Mouse (Mus musculus) liver, adult 2 months (tissue): ENCODE measurements at regions not wholly inside any gene's neighbourhood (a gene's known extent, or its start where the extent isn't known, plus 50 kb on each side); places are given as distances from the start of the nearest gene placed in this dataset.

Source experiments
- DNase-seq: peaks from one replicate; pipeline ENCODE4 v3.0.0-alpha.2; 2011; ENCODE audit warnings: low read depth, low spot score; ENCODE audit errors: extremely low read depth
- H3K27ac ChIP-seq: fragments of 200-500 bp; replicated peaks from 2 replicates; pipeline ENCODE4 v1.5.1; 2012; ENCODE audit warnings: low read depth, mild to moderate bottlenecking, control low read depth, inconsistent platforms, low read length; ENCODE audit not compliant: insufficient read depth
- H3K27me3 ChIP-seq: fragments of 200-500 bp; 2 replicates; pipeline ENCODE4 v1.6.1; 2012; ENCODE audit warnings: mild to moderate bottlenecking, moderate library complexity, low read length, inconsistent platforms; ENCODE audit not compliant: control insufficient read depth, insufficient read depth
- H3K36me3 ChIP-seq: fragments of 200-500 bp; 2 replicates; pipeline ENCODE4 v1.6.1; 2012; ENCODE audit warnings: low read length, inconsistent platforms; ENCODE audit not compliant: control insufficient read depth, insufficient read depth
- H3K4me1 ChIP-seq: fragments of 200-500 bp; 2 replicates; pipeline ENCODE4 v1.6.1; 2011; ENCODE audit warnings: low read length; ENCODE audit not compliant: control insufficient read depth, insufficient read depth
- H3K4me3 ChIP-seq: fragments of 200-500 bp; 2 replicates; pipeline ENCODE4 v1.5.1; 2011; ENCODE audit warnings: low read depth, mild to moderate bottlenecking, control low read depth, low read length, moderate library complexity; ENCODE audit not compliant: insufficient read depth
- H3K79me2 ChIP-seq: fragments of 200-500 bp; 2 replicates; pipeline ENCODE4 v1.6.1; 2012; ENCODE audit warnings: inconsistent platforms, mild to moderate bottlenecking, low read length, moderate library complexity; ENCODE audit not compliant: control insufficient read depth, insufficient read depth
- H3K9ac ChIP-seq: fragments of 200-500 bp; 2 replicates; pipeline ENCODE4 v1.6.1; 2012; ENCODE audit warnings: low read depth, mild to moderate bottlenecking, control low read depth, inconsistent platforms, low read length
- CTCF ChIP-seq: fragments of 200-500 bp; IDR thresholded peaks from 2 replicates; pipeline ENCODE4 v1.5.1; 2011; ENCODE audit warnings: low read depth, low read length, control low read depth
- POLR2A ChIP-seq: fragments of 200-500 bp; IDR thresholded peaks from 2 replicates; pipeline ENCODE4 v1.6.1; 2011; ENCODE audit warnings: low read length, control low read depth; ENCODE audit not compliant: insufficient read depth; ENCODE audit errors: extremely low read depth
- WGBS: fragments of 180-500 bp; shearing (Covaris S2); methylation state at CpG from one replicate; pipeline ENCODE4 v1.1.7; 2018; 5-methylcytosine and 5-hydroxymethylcytosine counted together

- Histone ChIP-seq H3K79me2 (no peaks in the 10 kb centered on the region), H3K4me3 (no peak overlapping the region), H3K27ac (no peak overlapping the region), H3K27me3 (no peaks in the 10 kb centered on the region), H3K36me3 (no peaks in the 10 kb centered on the region), H3K4me1 (no peaks in the 10 kb centered on the region), H3K9ac (no peak overlapping the region)
- 81% methylated on average over 3 of the region's 3 CpGs for WGBS
- no peak for DNase-seq
- TF ChIP-seq POLR2A, result no peak
- no peak for TF ChIP-seq CTCF
Observed at GRCm38 (mm10) chr15:95714408-95714807, 58.6 kb upstream of the Dbx2 start.

- Histone ChIP-seq H3K4me3 (no peak overlapping the region), H3K27ac (no peak overlapping the region), H3K27me3 (no peaks in the 10 kb centered on the region), H3K36me3 (no peaks in the 10 kb centered on the region), H3K79me2 (no peaks in the 10 kb centered on the region), H3K4me1 (no peaks in the 10 kb centered on the region), H3K9ac (no peak overlapping the region)
- no peak for TF ChIP-seq CTCF
- no peak for TF ChIP-seq POLR2A
- 74% methylated on average over 9 of the region's 9 CpGs for WGBS
- no peak for DNase-seq
Observed at GRCm38 (mm10) chr15:95715941-95716340, 60.2 kb upstream of the Dbx2 start.

- Histone ChIP-seq H3K27me3 (no peaks in the 10 kb centered on the region), H3K9ac (no peak overlapping the region), H3K4me1 (no peaks in the 10 kb centered on the region), H3K27ac (no peak overlapping the region), H3K79me2 (no peaks in the 10 kb centered on the region), H3K36me3 (no peaks in the 10 kb centered on the region), H3K4me3 (no peak overlapping the region)
- 43% methylated on average over 7 of the region's 7 CpGs for WGBS
- peak; percentile 54; the same call in 1 of the 2 replicates for TF ChIP-seq CTCF
- TF ChIP-seq POLR2A, result no peak
- DNase-seq, result peak; percentile 15
Observed at GRCm38 (mm10) chr15:95723699-95724098, 66.9 kb upstream of the Ano6 start.

GRCm38 (mm10) chr15:95725866-95726265 is 64.8 kb upstream of the Ano6 start:
- WGBS, result 36% methylated on average over 11 of the region's 11 CpGs

GRCm38 (mm10) chr15:95726516-95726915 is 64.1 kb upstream of the Ano6 start:
- no peak overlapping the region for H3K4me3 ChIP-seq
- no peaks in the 10 kb centered on the region for H3K36me3 ChIP-seq
- H3K4me1 ChIP-seq, result no peaks in the 10 kb centered on the region
- no peak overlapping the region for H3K27ac ChIP-seq
- WGBS, result 84% methylated on average over 13 of the region's 13 CpGs
- no peaks in the 10 kb centered on the region for H3K27me3 ChIP-seq
- TF ChIP-seq CTCF (no peak), POLR2A (no peak)
- DNase-seq, result no peak
- no peaks in the 10 kb centered on the region for H3K79me2 ChIP-seq
- no peak overlapping the region for H3K9ac ChIP-seq

More at GRCm38 (mm10) chr15:95725866-95726265, 64.8 kb upstream of the Ano6 start:
- Histone ChIP-seq H3K27me3 (no peaks in the 10 kb centered on the region), H3K4me1 (no peaks in the 10 kb centered on the region), H3K36me3 (no peaks in the 10 kb centered on the region), H3K4me3 (no peak overlapping the region), H3K27ac (no peak overlapping the region), H3K9ac (no peak overlapping the region), H3K79me2 (no peaks in the 10 kb centered on the region)
- peak; percentile 34 for DNase-seq
- TF ChIP-seq POLR2A, result no peak
- peak; percentile 92 for TF ChIP-seq CTCF

GRCm38 (mm10) chr15:95735746-95736145 is 54.9 kb upstream of the Ano6 start:
- H3K27ac ChIP-seq, result no peak overlapping the region
- H3K79me2 ChIP-seq, result no peaks in the 10 kb centered on the region
- no peak overlapping the region for H3K9ac ChIP-seq
- TF ChIP-seq CTCF (no peak), POLR2A (no peak)
- H3K4me3 ChIP-seq, result no peak overlapping the region
- WGBS, result 73% methylated on average over 1 of the region's 1 CpGs
- H3K36me3 ChIP-seq, result no peaks in the 10 kb centered on the region
- no peaks in the 10 kb centered on the region for H3K4me1 ChIP-seq
- DNase-seq, result no peak
- H3K27me3 ChIP-seq, result no peaks in the 10 kb centered on the region
